Mouse (Mus musculus) megakaryocyte-erythroid progenitor cell, adult 5-6 weeks (primary cell): Measurements from ENCODE around the gene Asb4. TPM values are rescaled to one million over a fixed set of nuclear protein-coding genes. Genes with fewer than 3 reads are reported as not detected.
"Not testable (repeated sequence)": the region's sequence is repeated elsewhere in the genome, so short reads cannot be mapped to it uniquely, and the experiment has no call there.

ENCODE experiments used
- ATAC-seq: replicated peaks from 2 replicates; pipeline ENCODE4 v1.8.0; 2016; ENCODE audit warnings: mild to moderate bottlenecking, inconsistent platforms; ENCODE audit not compliant: severe bottlenecking, poor library complexity, low FRiP score, low TSS enrichment
- total RNA-seq, 2 experiments: library from RNA; stranded (forward) in 1 of 2; stranded (reverse) in 1 of 2; fragments of 200-1000, 215-1000 nt in 1 of 2; fragments of >200 nt in 1 of 2; fragmentation: Nextera tagmentation in 1 of 2; gene quantifications; 2 replicates each; pipeline ENCODE4 v1.2.3; 2014 to 2017

The Asb4 gene
- not detected in 2 replicates for total RNA-seq (2014; fragmentation: Nextera tagmentation)
- not detected in 2 replicates for total RNA-seq (2017)

DNA sequence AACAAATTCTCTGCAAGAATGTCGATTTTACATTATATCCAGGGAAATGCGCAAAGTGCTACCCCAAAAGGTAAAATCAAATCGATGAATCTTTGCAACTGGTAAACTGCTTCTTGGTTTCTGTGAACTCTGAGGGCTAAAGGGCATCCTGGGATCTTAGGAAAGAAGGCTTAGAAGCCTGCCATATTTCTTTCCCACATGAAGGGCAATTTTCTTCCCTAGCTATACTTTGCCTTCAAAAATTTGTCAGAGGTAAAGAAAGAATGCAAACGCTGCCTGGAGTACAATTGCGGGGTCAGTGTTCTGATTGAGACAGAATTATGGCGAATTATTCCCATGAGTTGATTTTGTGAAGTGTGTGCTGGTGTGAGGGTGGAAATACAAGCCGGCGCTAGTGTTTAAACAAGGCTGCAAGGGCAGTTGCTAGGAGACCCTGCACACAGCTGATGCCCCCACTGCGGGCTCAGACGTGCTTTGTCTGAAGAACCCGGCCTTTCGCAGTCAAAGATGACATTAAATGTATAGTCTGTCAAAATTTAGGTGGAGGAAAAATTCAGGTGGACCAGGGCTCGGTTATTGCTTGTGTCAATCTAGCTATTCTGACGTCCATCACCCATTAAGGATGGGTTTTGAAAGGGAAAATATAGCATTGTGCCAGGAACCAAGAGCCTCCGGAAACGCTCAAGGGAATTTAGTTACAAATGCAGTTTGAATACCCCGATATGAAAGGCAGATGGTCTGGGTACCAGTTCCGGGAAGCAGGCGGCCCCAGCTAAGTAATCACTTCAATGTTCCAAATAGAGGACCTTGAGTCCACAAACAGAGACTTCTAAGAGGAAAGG is at the start of gene Asb4:
Gene Asb4, plus strand, starts transcription at position 51 of the 842 bp plus-strand sequence.
- ATAC-seq: no peak

DNA sequence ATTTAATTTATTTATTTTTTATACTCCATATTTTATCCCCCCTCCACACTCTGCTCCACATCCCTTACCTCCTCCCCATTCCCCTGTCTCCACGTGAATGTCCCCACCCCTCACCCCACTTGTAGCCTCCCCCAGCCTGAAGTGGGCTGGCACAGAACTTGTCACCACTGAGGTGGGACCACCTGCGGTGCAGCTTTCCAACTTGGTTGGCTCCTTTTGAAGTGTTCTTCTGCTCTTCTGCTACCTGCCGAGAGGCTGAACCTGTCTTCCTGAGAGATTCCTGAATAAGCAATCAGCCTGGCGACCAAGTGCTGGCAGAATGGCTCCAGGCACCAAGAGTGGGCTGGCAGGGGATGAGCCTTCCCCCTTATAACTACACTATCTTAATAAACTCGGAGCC is 49.2 kb upstream of the Asb4 start:
- no peak for ATAC-seq

- ATAC-seq: not testable (repeated sequence)
Measured at GRCm38 (mm10) chr6:5336016-5336415, 47.2 kb upstream of the Asb4 start.

DNA sequence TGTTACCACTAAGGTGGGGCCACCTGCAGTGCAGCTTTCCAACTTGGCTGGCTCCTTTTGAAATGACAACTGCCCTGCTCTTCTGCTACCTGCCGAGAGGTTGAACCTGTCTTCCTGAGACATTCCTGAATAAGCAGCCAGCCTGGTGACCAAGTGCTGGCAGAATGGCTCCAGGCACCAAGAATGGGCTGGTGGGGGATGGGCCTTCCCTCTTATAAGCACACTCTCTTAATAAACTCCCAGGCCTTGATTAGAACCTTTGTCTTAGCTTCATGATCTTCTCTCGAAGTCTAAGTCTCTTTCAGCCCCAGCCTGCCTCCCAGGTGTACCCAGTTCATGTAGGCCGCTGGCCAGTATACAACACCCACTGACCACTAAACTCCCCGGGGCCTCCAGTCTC is 44.4 kb upstream of the Asb4 start:
- not testable (repeated sequence) for ATAC-seq

- not testable (repeated sequence) for ATAC-seq
Measured at GRCm38 (mm10) chr6:5339283-5339682, 43.9 kb upstream of the Asb4 start.

- no peak for ATAC-seq
Measured at GRCm38 (mm10) chr6:5344255-5344654, 38.9 kb upstream of the Asb4 start.

DNA sequence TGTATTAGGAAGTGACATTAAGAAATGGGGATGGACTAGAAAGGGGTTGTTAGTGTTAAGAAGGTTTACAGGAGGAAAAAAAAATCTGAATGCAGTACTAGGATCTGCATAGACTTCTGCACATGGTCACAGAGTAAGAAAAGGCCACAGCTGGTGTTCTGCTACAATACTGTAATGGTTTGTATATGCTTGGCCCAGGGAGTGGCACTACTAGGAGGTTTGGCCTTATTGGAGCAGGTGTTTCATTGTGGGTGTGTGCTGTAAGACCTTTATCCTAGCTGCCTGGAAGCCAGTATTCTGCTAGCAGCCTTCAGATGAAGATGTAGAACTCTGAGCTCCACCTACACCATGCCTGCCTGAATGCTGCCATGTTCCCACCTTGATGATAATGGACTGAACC is 25.3 kb upstream of the Asb4 start:
- no peak for ATAC-seq

- ATAC-seq: peak; percentile 98
Measured at GRCm38 (mm10) chr6:5360402-5360801, 22.8 kb upstream of the Asb4 start.

DNA sequence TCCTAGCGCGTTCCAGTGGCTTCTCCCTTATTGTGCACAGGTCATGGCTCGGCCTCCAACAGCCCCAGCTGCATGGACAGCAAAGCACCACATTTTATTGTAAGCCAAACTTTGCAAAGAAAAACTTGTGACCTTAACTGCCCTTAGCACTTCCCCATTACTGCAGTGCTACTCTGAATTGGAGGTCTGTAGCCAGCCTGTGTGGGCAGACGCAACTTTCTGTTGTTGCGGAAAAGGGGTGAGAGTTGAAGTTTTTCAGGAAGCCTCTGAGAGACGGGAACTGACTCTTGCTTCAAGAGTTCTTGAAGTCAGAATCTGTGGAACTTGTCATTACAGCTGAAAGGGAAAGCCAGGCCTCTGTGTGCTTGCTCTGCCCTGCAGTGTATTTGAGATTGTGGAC is 21.2 kb upstream of the Asb4 start:
- no peak for ATAC-seq

- ATAC-seq: no peak
Measured at GRCm38 (mm10) chr6:5365845-5366244, 17.3 kb upstream of the Asb4 start.

- no peak for ATAC-seq
Measured at GRCm38 (mm10) chr6:5376884-5377283, 6.3 kb upstream of the Asb4 start.

DNA sequence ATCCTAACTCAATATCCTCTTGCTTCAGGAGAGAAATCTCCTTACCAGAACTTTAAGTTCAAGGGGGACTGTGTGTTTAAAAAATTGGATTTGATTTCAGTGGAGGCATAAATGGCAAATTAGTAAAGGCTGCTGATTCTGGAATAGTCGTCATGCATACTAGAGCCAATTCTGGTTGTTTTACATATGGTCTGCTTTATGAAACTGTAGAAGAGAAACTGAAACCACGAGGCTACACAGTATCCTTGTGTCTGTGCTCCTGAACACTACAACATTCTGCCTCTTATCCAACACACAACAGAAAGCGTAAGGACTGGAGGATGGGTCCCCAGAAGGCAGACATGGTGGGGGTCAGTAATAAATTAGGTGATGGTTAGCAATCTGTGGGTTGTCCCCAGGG is 4.1 kb upstream of the Asb4 start:
- ATAC-seq: no peak

DNA sequence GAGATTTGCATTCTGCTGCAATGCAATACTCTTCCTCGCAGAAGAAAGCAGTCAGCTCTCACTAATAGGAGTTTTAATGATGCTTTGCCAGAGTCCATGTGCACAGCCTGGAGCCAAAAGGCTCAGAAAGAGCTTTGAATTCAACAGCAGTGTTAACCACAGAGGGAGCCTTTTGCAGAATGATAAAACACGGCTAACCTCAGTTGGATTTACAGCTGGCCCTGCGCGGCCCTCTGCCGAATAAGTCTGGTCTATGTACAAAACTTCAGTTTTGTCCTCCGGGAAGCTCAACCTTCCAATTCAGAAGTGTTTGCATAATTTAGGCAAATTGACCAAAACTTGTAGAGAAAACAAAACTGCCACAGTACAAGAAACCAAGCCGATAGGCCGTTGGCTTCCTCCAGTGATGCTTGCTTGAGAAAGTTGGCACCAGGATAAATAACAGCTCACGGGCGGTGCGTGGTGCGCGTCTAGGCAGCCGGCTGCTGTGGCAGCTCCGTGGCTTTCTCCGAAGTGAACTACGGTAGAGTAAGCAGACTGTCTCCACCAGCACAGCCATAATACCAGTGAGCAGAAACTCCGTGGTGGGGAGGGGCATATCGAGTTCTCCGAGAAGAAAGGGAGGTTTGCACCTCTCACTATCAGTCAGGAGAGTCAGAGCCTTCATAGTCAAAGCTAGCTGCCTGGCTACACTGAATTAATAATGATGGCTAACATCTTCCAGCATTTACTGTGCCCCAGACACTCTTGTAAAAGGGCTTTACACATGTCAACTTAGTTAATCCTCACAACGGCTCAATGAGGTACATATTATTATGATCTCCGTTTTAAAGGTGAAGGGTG is 3.2 kb upstream of the Asb4 start:
- ATAC-seq: peak; percentile 43; the same call in 1 of the 2 replicates

GRCm38 (mm10) chr6:5380624-5381252 is 2.4 kb upstream of the Asb4 start:
- ATAC-seq: no peak

GRCm38 (mm10) chr6:5381918-5382582 is 1.1 kb upstream of the Asb4 start:
- 0 out of 2 replicates have a peak, but pooled peaks have one; percentile 13 for ATAC-seq

DNA sequence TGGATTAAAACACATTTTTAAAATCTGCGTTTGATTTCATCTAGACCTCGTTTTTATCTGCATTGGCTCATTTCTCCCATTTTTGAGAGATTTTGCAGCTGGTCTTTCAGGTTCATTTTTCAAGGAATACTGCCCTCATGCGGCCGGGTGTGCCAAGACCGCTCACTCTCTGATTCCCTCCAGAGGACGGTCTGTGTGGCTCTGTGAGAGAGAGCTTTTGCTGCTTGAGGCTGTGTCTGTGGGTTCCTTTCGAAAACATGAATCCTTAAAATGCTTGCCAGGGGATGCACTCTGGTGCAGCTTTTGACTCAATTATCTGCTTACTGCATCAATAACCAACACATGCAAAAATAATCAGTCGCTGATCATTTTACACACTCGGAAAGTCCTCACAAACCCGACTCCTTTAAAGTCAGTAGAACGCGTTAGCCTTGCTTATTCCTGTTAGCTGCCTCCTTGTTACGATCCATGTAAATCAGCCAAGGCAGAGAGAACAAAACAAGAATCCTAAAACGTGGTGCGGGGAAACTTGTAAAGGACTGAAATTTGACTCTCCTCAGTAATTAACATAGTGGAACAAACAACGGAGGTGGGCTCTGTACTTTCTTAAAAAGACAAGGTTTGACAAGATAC is 487 bp upstream of the Asb4 start:
- peak; percentile 76 for ATAC-seq

DNA sequence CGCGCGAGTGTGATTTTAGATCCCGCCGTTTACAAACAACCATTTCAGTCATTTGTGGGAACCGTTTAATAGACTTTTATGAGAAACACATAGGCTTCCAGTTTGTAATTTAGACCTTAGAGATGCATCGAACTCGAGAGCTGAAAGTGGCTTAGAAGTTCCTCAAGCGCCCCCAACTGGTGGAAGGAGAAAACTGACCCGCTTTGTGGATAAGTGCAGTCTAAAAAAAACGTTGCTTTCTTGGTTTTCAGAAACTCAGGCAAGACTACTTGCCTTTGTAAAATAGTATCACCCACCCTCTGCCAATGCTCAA is 948 bp downstream of the Asb4 start:
- ATAC-seq: 0 out of 2 replicates have a peak, but pooled peaks have one; percentile 38

GRCm38 (mm10) chr6:5385161-5385640 is 2.0 kb downstream of the Asb4 start:
- no peak for ATAC-seq

- ATAC-seq: no peak
Measured at GRCm38 (mm10) chr6:5386486-5386885, 3.3 kb downstream of the Asb4 start.
